Mouse (Mus musculus) limb, embryonic 11.5 days (tissue): Measurements from ENCODE around the gene Glyctk. TPM values are rescaled to one million over a fixed set of nuclear protein-coding genes. Genes with fewer than 3 reads are reported as not detected.

Source experiments
- ATAC-seq: fragments of 200-750 bp; cut with Nextera tagmentation; 2 replicates; pipeline ENCODE4 v1.8.0; 2017; ENCODE audit warnings: low read depth; ENCODE audit not compliant: insufficient number of reproducible peaks, low FRiP score, low TSS enrichment
- DNase-seq: peaks from one replicate; pipeline ENCODE4 v3.0.0-alpha.2; 2015; ENCODE audit warnings: low spot score
- H3K27ac ChIP-seq: fragments of 300-500 bp; sonication (generic); replicated peaks from 2 replicates; pipeline ENCODE4 v1.5.1; 2014; ENCODE audit warnings: low read depth, mild to moderate bottlenecking, low read length
- H3K27me3 ChIP-seq: fragments of 300-500 bp; sonication (generic); 2 replicates; pipeline ENCODE4 v1.6.1; 2014; ENCODE audit warnings: mild to moderate bottlenecking, low read length, mixed read lengths; ENCODE audit not compliant: control insufficient read depth, insufficient read depth
- H3K36me3 ChIP-seq: fragments of 300-500 bp; sonication (generic); 2 replicates; pipeline ENCODE4 v1.6.1; 2014; ENCODE audit warnings: mild to moderate bottlenecking, low read length, moderate library complexity, mixed read lengths; ENCODE audit not compliant: control insufficient read depth, insufficient read depth
- H3K4me1 ChIP-seq: fragments of 300-500 bp; sonication (generic); 2 replicates; pipeline ENCODE4 v1.6.1; 2014; ENCODE audit warnings: low read length, mixed read lengths; ENCODE audit not compliant: control insufficient read depth, insufficient read depth
- H3K4me2 ChIP-seq: fragments of 300-500 bp; sonication (generic); 2 replicates; pipeline ENCODE4 v1.6.1; 2014; ENCODE audit warnings: low read depth, mild to moderate bottlenecking, moderate library complexity; ENCODE audit not compliant: severe bottlenecking
- H3K4me3 ChIP-seq: fragments of 300-500 bp; sonication (generic); 2 replicates; pipeline ENCODE4 v1.5.1; 2014; ENCODE audit warnings: low read depth, low read length
- H3K9ac ChIP-seq: fragments of 300-500 bp; sonication (generic); 2 replicates; pipeline ENCODE4 v1.6.1; 2014; ENCODE audit warnings: mild to moderate bottlenecking, low read length
- H3K9me3 ChIP-seq: fragments of 300-500 bp; sonication (generic); 2 replicates; pipeline ENCODE4 v1.6.1; 2016; ENCODE audit warnings: low read length; ENCODE audit not compliant: control insufficient read depth
- WGBS: fragments of 180-500 bp; shearing (Covaris S2); extraction: QIAGEN DNeasy Blood & Tissue Kit; methylation state at CpG from one replicate; pipeline ENCODE4 v1.1.7; 2014; 5-methylcytosine and 5-hydroxymethylcytosine counted together
- polyA plus RNA-seq: library from polyadenylated mRNA; unstranded; fragments of >200 nt; fragmentation: Nextera tagmentation; extraction: Ambion mirVana; gene quantifications from 2 replicates; pipeline ENCODE4 v1.2.1, GENCODE M21; 2014

Gene Glyctk
- polyA plus RNA-seq: 1.2 and 2.1 TPM in 2 replicates

- DNase-seq (no peak), ATAC-seq (no peak)
- no peak within 1 kb of the TSS for H3K4me3 ChIP-seq
- no peaks in the 10 kb centered on the region for H3K36me3 ChIP-seq
- no peak within 1 kb of the TSS for H3K9ac ChIP-seq
- 88% methylated on average over 6 of the region's 6 CpGs for WGBS
- no peaks in the 10 kb centered on the region for H3K9me3 ChIP-seq
- H3K27ac ChIP-seq: no peak within 1 kb of the TSS
- no peaks in the 10 kb centered on the region for H3K27me3 ChIP-seq
- H3K4me1 ChIP-seq: no peaks in the 10 kb centered on the region
- H3K4me2 ChIP-seq: no peak within 1 kb of the TSS
Measured at GRCm38 (mm10) chr9:106158037-106158491, at the start of gene Glyctk. TSS of gene Glyctk (minus strand) at chr9:106158138.

- ATAC-seq (no peak), DNase-seq (no peak)
- Histone ChIP-seq H3K9me3 (no peaks in the 10 kb centered on the region), H3K9ac (no peak overlapping the region), H3K4me1 (peaks cover 10% of the 10 kb centered on the region), H3K4me3 (no peak overlapping the region), H3K27me3 (no peaks in the 10 kb centered on the region), H3K36me3 (no peaks in the 10 kb centered on the region; the same call in 1 of the 2 replicates), H3K4me2 (no peak overlapping the region), H3K27ac (no peak overlapping the region)
- WGBS: 71% methylated on average over 2 of the region's 2 CpGs
Measured at GRCm38 (mm10) chr9:106206515-106206914, 48.6 kb upstream of the Glyctk start.

DNA sequence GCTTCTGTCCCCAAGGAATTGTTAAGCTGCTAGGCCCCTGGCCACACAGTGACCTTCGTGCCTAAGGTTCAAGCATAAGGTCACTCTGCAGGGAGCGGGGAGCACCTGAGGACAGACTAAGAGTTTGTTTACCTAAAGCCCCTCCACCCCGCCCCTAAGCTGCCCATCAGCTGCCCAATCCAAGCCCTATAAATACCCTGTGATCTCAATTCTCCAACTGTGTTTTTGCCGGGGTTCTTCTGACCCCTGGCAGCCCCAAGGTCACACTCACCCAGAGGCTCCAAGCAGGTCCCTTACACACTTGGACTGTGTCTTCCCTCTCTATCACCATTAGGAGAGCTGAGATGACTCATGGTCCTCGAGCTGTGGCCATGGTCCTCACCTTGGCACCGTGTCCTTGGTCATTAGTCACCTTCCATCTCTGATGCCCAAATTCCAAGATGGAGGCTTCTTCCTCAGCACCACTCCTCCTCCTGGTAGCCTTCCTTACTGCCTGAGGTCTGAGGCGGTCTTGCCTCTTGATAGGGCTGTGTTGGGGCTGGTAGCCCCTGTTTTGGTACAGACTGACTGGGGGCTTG lies 47.9 kb upstream of the Glyctk start:
- 85% methylated on average over 7 of the region's 7 CpGs for WGBS
- H3K4me2 ChIP-seq: no peak overlapping the region

DNA sequence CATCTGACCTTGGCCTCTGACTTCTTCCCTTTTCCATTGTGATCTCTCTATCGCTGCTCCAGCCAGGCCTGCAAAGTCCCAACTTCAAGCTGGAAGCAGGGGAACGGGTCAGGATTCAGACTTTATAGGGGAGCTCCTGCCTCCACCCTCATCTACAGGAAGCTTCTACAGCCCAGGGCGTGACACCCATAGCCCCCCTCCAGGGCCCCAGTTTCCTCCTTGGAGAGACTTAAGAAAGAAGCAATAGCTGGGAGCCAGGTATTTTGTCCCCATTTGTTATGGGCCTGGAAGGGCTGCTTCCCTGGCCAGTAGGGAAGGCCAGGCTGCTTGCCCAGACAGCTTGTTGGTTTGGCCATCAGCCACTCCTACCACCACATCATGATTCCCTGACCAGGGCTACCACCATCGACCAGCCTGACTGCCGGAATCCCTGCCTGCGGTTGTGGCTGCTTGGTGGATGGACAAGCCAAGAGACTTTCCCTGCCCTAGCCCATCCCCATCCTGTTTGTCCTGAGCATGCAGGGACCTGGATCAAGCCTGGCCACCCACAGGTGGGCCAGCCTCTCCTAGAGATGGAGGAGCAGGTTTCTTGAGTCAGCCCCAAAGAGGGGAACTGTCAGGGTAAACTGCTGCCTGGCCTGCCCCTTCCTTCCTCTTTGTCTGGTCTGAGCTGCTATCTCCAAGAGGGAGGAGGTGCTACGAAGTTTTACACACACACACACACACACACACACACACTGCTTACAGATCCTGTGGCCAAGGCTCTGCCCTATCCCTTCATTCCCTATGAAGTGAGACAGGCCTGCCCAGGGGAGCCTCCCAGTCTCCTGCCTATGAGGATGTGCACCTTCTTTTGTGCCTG lies 46.3 kb upstream of the Glyctk start:
- Histone ChIP-seq H3K36me3 (no peaks in the 10 kb centered on the region; the same call in 1 of the 2 replicates), H3K9me3 (no peaks in the 10 kb centered on the region), H3K9ac (no peak overlapping the region; the same call in 1 of the 2 replicates), H3K4me2 (peak overlapping the region; percentile 69; the same call in 1 of the 2 replicates), H3K4me3 (peak overlapping the region; percentile 57), H3K27me3 (no peaks in the 10 kb centered on the region), H3K4me1 (peaks cover 10% of the 10 kb centered on the region), H3K27ac (no peak overlapping the region)
- no peak for DNase-seq
- 73% methylated on average over 7 of the region's 7 CpGs for WGBS
- ATAC-seq: no peak

More for the DNA sequence above, 47.9 kb upstream of the Glyctk start:
- Histone ChIP-seq H3K36me3 (no peaks in the 10 kb centered on the region; the same call in 1 of the 2 replicates), H3K27ac (no peak overlapping the region), H3K4me3 (no peak overlapping the region), H3K27me3 (no peaks in the 10 kb centered on the region), H3K9ac (no peak overlapping the region), H3K4me1 (peaks cover 7% of the 10 kb centered on the region), H3K9me3 (no peaks in the 10 kb centered on the region)
- ATAC-seq (no peak), DNase-seq (no peak)

GRCm38 (mm10) chr9:106202819-106203636 lies 45.1 kb upstream of the Glyctk start, which contains the start of gene Twf2:
TSS of gene Twf2 (plus strand) at chr9:106203108.
- peak within 1 kb of the TSS; percentile 69 for H3K4me2 ChIP-seq
- no peaks in the 10 kb centered on the region; the same call in 1 of the 2 replicates for H3K36me3 ChIP-seq
- ATAC-seq: peak; percentile 83
- peaks cover 10% of the 10 kb centered on the region for H3K4me1 ChIP-seq
- DNase-seq: peak; percentile 93
- no peaks in the 10 kb centered on the region for H3K27me3 ChIP-seq
- peak within 1 kb of the TSS; percentile 57 for H3K4me3 ChIP-seq
- 1% methylated on average over 60 of the region's 61 CpGs for WGBS
- H3K9ac ChIP-seq: peak within 1 kb of the TSS; percentile 81
- H3K9me3 ChIP-seq: no peaks in the 10 kb centered on the region
- H3K27ac ChIP-seq: peak within 1 kb of the TSS; percentile 21; the same call in 1 of the 2 replicates

GRCm38 (mm10) chr9:106201895-106202294 lies 44.0 kb upstream of the Glyctk start:
- no peak overlapping the region for H3K9ac ChIP-seq
- H3K4me2 ChIP-seq: peak overlapping the region; percentile 69
- no peaks in the 10 kb centered on the region; the same call in 1 of the 2 replicates for H3K36me3 ChIP-seq
- H3K27me3 ChIP-seq: no peaks in the 10 kb centered on the region
- ATAC-seq: no peak
- H3K4me3 ChIP-seq: peak overlapping the region; percentile 57; the same call in 1 of the 2 replicates
- H3K9me3 ChIP-seq: no peaks in the 10 kb centered on the region
- DNase-seq: no peak
- H3K4me1 ChIP-seq: peaks cover 13% of the 10 kb centered on the region
- no peak overlapping the region for H3K27ac ChIP-seq
- 91% methylated on average over 3 of the region's 3 CpGs for WGBS

- ATAC-seq (no peak), DNase-seq (no peak)
- 0 out of 2 replicates have a peak within 1 kb of the TSS, but pooled peaks have one; percentile 33 for H3K27ac ChIP-seq
- peaks cover 3% of the 10 kb centered on the region; the same call in 1 of the 2 replicates for H3K36me3 ChIP-seq
- no peaks in the 10 kb centered on the region for H3K9me3 ChIP-seq
- WGBS: 43% methylated on average over 18 of the region's 18 CpGs
- peak within 1 kb of the TSS; percentile 61 for H3K4me3 ChIP-seq
- H3K9ac ChIP-seq: peak within 1 kb of the TSS; percentile 77
- H3K4me1 ChIP-seq: peaks cover 13% of the 10 kb centered on the region
- no peaks in the 10 kb centered on the region for H3K27me3 ChIP-seq
- peak within 1 kb of the TSS; percentile 57 for H3K4me2 ChIP-seq
Measured at GRCm38 (mm10) chr9:106199535-106200272, 41.8 kb upstream of the Glyctk start, which contains the start of gene Ppm1m. TSS of gene Ppm1m (minus strand) at chr9:106199746.
